Mouse (Mus musculus) mouse trophoblast stem cell (cell line): Measurements from ENCODE around the gene Supt6.
"Not testable (repeated sequence)": the region's sequence is repeated elsewhere in the genome, so short reads cannot be mapped to it uniquely, and the experiment has no call there.

Source experiments
- in situ Hi-C, 2 experiments: fragments of 300-500 bp; cut with MseI, MboI; formaldehyde crosslinking; loops; 2 replicates in 1 of 2; 3 replicates in 1 of 2; pipeline ENCODE4 v1.15.1; 2025

Gene Supt6

DNA sequence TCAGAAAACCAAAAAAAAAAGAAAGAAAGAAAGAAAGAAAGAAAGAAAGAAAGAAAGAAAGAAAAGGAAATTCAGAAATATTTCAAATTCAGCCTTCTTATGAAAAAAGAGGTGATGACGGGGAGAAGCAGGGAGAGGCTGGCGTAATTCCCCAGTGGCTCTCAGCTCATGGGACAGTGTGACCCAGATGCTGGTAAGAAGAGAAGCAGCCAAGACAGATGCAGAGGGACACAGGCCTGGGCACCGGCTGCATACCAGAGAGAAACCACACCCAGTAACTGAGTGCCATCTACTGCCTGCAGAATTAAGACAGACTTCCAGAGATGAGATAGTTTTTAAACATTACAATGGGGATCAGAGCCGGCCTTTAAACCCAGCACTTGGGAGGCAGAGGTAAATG lies 22.2 kb downstream of the Supt6 start:
- in situ Hi-C loops, result no loop called here

DNA sequence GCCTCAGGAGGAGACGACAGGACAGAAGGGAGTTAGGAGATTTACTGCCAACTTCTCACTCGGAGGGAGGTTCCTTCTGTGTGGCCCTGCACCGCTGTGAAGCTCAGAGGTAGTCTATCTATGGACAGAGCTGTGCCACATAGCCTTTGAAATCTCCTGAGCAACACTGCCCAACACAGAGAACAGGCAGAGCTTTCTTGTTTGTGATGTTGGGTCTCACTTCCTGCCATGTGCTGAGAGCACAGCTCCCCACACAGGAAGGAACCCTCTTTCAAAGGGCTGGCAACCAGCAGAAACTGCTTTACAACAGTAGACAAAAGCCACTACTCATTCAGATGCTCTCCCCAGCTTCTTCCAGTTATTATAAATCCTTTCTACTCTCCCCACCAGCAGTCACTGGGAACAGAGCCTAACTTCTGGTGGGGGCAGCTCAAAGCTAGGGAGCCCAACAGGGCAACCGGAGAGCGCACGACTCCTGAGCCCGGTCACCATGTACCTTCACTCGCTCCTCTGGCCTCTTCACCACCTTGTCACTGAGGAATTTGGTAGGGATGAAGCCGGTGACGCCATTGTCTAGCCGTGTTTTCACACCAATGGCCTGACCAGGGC lies 30.0 kb downstream of the Supt6 start:
- in situ Hi-C loops, result no loop called here

DNA sequence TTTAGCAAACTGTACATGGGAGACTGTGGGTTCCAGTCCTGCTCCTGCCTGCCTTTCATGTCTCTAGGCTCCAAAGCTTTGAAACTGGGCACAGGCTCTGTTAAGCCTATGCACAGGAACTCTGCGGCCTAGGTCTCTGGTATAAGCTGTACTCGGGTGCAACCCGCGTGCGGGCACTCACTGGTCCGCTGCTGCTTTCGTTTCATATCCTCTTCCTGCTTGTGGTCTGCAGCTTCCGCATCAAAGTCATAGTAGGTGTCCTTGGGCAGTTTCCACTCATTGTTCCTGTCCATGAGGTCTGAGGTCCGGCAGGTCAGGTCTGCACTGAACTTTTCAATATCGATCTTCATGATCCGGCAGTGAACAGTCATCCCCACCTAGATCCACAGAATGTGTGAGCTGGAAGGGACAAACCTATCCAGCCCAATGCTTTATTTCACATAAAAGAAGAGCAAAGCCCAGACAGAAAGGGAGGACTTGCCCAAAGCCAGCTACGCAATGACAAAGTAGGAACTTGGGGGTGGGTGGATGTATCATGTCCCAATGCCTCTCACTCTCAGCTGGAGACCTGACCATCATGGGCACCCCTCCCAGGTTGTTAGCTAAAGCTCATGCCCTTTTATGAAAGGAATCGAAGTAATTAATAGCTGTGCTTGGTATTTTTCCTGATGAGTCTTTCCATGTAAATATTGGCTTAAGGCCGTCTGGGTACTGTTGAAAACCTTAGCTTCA lies 32.5 kb downstream of the Supt6 start:
- in situ Hi-C loops, result no loop called here

DNA sequence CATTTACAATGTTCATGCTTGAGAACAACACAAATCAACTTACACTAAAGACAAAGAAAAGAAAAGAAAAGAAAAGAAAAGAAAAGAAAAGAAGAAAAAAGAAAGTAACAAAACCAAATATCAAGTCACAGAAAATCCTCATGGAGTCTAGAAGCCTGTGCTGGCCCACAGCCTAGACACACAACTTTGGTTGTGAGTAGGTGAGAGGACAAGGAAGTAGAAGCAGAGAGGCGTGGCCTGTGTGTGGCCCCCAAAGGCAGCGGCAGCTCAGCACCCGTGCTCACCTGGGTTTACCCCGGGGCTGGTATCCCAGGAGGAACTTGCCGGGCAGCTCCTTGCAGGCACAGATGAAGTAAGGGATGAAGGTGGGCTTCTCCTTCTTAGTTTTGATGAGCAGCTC lies 34.3 kb downstream of the Supt6 start:
- in situ Hi-C loops, result no loop called here

DNA sequence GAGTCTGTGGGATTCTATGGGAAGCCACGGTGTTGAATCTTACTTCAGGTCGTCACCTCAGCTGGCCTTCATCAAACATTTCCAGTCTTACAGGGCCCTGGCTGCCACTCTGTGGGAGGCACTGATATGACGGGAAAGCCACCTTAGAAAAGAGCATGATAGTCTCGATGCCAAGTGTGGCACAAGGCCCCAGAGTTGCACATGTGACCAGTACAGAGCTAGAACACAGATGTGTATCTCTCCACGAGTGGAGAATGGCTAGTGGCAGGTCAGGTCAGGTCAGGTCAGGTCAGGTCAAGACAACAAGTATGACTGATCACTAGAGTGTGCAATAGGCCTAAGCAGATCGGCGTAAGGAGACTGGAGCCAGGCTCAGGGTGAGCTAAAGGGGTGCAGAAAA lies 35.2 kb downstream of the Supt6 start:
- in situ Hi-C loops, result no loop called here

DNA sequence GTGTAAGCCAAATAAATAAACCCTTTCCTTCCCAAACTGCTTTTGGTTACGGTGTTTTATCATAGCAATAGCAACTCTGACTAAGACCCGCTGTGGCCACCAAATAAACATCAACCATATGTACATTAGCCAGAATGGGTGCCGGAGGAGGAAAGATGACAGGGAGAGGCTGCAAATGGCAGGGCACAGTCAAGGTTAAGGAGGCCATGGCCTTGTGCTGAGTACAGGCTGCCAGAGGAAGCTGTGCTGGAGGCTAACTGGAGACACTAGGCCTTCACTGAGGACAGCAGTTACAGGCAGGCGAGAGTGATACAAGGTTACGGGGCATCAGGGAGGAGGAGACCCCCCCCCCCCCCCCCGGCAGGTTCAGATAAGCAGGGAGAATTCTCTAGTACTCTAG lies 35.9 kb downstream of the Supt6 start:
- in situ Hi-C loops, result no loop called here

DNA sequence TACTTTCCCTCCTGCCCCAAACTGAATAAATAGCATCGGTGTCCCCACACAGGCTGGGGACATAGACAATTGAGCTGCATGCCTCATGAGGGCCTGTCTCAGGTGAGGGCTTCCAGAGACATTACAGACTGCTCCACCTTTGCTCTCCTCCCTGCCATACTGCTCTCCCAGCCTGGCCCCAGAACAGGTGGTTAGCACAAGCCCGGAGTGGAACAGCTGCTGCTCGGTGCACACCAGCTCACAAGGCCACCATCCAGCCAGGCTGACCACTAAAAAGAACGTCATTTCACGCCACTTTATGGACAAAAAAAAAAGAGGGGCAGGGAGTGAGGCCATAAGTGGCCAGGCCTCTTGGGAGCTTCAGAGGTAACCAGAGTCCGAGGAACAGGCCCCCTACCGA lies 38.6 kb downstream of the Supt6 start:
- in situ Hi-C loops, result no loop called here

DNA sequence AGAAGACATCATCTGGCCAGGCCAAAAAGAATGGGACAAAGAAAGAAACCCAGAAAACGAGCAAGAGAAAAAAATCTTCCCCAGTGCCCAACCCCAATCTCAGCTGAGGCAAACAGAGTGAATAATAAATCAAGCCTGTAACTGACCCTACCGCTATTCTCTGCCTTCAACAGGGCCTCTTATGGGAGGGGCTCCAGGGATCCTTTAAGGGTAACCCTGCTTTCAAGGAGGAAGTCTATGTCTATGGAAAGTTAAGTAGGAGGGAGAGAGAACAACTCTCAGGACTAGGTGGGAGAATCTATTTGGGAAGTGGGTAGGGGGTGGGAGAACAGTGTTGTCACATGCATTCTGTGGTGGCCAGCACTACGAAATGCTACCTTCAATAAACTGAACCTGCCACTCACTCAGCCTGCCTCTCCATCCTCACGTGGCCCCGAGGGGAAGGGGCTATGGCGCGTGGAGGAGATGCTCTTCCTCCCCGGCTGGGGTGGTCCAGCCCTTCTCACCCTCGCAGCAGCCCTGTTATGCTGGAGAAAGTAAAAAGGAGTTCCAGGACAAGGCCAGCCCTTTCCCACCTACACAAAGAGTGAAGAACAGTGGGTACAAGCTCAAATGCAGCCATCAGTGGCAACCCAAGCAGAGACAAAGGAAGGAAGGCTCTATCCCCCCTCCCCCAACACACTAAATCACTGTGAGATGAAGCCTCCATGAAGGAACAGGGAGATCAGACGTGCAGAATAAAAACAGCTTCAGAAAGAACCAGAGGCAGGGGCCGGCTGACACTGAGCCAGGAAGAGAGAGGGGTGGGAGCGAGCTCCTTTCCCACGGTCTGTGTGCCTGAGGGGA lies 40.2 kb downstream of the Supt6 start:
- in situ Hi-C loops, result no loop called here

DNA sequence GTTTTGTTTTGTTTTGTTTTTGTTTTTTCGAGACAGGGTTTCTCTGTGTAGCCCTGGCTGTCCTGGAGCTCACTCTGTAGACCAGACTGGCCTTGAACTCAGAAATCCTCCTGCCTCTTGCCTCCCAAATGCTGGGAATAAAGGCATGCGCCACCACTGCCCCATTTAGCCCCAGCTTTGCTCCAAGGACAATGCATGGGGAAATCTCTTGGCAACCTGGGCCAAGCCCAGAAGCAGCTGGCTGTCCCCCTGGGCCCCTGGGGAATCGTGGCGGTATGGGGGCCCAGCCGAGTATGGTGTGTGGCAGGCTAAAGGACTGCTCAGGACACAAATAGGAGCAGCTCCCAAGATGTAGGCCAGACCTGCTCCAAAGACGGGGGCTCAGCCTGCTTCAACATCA lies 41.5 kb downstream of the Supt6 start:
- in situ Hi-C loops, result no loop called here

DNA sequence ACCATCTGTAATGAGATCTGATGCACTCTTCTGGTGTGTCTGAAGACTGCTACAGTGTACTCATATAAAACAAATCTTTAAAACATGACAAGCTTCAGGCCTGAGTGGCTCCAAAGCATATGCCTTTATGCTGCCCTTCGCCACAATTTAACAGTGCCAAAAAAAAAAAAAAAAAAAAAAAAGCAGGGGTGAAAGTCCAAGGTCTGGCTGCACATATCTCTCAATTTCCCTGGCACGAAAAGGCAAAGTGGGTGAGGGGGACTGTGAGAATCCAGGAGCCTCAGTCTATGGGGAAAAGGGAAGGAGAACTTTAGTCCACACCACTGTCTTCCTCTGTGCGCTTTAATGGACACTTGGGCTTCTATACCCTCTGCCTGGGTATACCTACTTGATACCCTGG lies 43.4 kb downstream of the Supt6 start:
- in situ Hi-C loops, result no loop called here

DNA sequence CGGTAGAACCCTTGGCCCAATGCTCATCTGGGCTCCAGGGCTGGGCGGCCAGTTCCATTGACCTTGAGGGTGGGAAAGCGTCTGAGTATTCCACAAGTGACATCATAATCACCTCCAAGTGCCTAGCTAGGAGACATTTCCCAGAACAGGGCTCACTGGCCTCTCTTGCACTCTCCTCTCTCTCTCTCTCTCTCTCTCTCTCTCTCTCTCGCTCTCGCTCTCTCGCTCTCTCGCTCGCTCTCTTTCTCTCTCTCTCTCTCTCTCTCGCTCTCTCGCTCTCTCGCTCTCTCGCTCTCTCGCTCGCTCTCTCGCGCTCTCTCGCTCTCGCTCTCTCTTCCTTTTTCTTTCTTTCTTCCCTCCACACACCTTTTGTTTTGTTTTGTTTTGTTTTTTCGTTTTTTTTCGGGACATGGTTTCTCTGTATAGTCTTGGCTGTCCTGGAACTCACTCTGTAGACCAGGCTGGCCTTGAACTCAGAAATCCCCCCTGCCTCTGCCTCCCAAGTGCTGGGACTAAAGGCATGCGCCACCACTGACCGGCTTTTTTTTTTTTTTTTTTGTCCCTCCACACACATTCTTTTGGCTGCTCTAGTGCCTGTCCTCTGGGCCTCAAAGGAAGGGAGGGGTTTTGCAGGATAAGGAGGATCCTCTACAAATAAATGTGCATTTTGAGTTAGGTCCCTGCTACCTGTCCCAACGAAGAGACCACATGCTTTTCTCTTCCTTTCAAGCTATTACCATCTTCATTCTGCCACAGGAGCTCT lies 50.5 kb downstream of the Supt6 start:
- in situ Hi-C loops, result no loop called here

DNA sequence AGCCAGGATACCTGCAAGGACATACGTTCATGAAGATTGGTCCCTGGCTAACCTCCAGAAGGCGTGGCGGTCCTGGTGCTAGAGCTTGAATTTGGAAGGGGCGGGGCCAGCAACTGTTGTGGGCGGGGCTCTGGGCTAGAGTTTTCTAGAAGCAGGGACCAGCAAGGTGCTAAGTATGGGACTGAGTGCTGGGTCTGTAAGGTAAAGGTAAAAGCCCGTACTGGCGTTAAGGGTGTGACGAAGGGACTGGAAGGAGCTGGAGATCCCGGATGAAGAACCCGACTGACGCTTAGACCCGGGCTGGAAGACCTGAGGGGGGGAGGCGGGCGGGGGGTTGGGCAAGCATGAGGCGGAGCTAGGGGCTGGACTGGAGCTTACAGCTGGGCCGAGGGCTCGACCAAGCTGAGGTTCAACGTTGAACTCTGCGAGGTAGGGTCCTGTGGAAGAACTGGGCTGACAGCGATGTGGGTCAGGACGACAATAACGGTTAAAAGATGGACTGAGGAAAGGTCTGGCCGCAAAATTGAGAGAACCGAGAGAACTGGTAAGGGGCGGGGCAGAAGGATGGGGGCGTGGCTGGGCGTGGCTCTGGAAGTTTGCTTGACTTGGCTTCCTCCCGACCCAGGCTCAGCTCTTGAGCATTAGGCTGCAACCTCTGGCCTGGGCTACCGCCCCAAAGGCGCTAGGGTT lies 51.2 kb downstream of the Supt6 start:
- in situ Hi-C loops, result no loop called here

DNA sequence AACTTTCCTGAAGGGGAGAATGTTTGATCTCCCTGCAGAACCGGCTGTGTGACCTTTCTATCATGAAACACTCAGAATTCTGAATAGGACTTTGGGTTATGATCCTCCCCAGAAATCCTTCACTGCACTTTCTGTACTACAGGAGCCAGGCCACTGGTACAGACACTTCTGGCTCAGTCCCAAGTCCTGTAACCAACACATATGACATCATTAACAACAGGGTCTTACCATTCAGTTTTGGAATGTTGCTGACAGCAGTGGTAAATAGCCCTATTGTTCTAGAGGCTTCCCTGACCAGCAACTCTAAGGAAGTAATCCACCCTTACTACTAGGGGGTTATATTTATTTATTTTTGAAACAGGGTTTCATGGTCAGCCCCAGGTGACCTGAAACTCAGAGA lies 52.7 kb downstream of the Supt6 start, which contains the start of gene Proca1:
Gene Proca1 (plus strand): TSS at position 280 of the 400 bp plus-strand sequence.
- in situ Hi-C loops, result no loop called here

DNA sequence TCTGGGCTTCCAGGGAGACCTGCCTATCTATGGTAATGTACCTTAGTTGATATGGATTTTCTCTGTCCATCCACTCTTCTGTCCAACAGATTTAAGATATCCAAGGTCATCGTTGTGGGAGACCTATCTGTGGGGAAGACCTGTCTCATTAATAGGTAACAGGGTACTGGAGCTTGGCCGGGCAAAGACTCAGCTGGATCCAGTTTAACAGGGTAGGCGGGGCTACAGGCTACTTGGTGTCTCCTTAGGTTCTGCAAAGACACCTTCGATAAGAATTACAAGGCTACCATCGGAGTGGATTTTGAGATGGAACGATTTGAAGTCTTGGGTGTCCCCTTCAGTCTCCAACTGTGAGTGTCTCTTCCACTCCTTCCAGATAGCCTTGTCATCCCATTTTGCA lies 55.7 kb downstream of the Supt6 start:
- in situ Hi-C loops, result no loop called here

DNA sequence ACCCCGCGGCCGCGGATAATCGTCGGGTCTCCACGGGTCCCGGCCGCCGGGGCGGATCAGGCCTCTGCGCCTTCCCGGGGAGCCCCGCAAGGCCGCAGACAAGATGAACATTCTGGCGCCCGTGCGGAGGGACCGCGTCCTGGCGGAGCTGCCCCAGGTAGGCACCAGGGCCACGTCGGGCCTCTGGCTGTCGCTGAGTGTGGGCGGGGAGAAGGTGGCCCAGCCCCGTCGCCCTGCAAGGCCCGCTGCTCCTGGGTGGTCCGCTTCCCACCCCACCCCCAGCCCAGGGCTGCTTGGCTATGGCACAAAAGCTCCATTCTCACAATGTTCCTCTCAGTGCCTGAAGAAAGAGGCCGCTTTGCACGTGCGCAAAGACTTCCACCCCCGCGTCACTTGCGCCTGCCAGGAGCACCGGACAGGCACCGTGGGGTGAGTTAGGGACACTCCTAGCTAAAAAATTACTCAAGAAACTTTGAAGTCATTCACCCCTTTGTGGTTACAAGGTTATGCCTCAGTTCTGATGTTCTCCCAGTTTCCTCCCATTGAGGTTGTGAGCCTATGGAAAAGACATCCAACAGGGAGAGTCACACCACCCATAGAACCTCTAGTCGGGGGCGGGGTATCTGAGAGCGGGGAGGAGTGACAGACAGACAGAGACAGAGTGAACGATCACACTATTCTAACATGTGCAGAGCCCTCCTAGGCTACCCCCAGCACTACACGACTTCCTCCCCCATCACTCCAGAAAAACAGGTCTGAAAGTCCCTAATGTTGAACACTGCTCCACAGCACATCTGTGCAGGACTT lies 56.4 kb downstream of the Supt6 start:
- in situ Hi-C loops, result no loop called here

DNA sequence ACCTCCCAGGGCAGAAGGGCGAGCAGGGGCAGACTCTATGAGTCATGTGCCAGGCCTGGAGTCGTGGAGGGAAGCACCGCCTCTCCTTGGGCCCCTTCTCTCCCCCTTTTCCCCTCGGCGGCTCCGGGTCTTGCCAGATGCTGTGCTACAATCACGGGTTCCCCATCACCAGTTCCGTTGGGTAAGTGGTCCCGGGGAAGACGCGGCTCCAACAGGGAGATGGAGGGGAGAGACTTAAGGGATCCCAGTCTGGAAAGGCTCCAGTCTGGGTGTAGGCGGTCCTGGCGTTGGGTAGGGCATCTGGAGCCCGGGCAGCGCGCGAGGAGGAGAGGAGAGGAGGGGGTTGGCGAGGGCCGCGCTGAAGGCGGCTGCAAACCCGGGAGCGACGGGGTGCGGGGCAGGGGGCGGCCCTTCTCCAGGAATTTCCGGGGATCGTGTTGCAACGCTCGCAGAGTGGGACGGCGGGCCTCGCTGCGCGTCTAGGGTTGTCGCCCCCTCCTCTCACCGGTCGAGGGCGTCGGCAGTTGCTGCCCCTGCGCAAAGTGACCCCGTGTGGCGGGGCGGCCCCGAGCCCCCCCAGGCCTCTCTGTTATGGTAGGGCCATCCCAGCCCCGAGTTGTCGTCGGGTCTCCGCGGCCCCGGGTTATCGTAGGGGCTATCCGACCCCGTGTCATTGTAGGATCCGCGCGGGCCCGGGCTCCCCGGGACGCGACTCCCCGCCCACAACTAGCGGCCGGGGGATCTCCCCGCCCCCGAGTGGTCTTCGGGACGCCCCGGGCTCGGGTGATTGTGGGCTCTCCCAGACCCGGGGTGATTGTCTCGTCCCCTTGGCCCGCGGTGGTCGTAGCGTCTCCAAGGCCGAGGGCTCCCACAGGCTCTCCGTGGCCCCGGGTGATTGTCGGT lies 57.2 kb downstream of the Supt6 start, which contains the start of gene Rab34:
Gene Rab34 (plus strand): TSS at position 100 of the 903 bp plus-strand sequence.
- in situ Hi-C loops, result no loop called here

DNA sequence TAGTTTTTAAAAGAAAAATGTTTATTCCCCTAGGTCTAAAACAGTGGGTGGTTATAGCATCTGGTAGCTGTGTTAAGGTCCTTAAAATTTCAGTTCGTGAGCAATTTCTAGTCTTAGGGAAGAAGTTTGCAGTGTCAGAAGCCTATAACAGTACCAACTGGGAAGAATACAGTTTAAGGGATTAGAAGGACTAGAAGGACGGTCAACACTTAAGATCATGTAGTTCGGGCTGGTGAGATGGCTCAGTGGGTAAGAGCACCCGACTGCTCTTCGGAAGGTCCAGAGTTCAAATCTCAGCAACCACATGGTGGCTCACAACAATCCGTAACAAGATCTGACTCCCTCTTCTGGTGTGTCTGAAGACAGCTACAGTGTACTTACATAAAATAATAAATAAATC lies 61.1 kb downstream of the Supt6 start:
- in situ Hi-C loops, result not testable (repeated sequence)

DNA sequence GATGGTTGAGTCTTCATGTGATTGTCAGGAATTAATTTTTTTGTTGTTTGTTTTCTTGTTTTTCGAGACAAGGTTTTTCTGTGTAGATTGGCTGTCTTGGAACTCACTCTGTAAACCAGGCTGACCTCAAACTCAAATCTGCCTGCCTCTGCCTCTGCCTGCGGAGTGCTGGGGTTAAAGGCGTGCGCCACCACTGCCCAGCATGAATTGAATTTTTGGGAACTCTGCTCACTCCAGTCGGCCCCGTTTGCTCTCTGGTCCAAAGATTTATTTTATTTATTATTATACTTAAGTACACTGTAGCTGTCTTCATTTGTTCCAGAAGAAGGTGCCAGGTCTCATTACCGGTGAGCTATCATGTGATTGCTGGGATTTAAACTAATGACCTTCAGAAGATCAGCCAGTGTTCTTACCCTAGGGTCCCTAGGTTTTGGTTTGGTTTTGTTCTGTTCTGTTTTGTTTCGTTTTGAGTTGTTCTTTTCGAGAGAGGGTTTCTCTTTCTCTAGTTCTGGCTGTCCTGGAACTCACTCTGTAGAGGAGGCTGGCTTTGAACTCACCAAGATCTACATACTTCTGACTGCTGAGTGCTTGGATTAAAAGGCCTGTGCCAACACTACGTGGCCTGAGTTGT lies 61.8 kb downstream of the Supt6 start:
- in situ Hi-C loops, result no loop called here
